Mouse (Mus musculus): ENCODE measurements around the gene Ppp1cc. TPM values are rescaled to one million over a fixed set of nuclear protein-coding genes. Genes with fewer than 3 reads are reported as not detected.
"Not testable (repeated sequence)": the region's sequence is repeated elsewhere in the genome, so short reads cannot be mapped to it uniquely, and the experiment has no call there.

Ppp1cc gene
- total RNA-seq, 1 experiment from 2014 or later, result 155 TPM

DNA sequence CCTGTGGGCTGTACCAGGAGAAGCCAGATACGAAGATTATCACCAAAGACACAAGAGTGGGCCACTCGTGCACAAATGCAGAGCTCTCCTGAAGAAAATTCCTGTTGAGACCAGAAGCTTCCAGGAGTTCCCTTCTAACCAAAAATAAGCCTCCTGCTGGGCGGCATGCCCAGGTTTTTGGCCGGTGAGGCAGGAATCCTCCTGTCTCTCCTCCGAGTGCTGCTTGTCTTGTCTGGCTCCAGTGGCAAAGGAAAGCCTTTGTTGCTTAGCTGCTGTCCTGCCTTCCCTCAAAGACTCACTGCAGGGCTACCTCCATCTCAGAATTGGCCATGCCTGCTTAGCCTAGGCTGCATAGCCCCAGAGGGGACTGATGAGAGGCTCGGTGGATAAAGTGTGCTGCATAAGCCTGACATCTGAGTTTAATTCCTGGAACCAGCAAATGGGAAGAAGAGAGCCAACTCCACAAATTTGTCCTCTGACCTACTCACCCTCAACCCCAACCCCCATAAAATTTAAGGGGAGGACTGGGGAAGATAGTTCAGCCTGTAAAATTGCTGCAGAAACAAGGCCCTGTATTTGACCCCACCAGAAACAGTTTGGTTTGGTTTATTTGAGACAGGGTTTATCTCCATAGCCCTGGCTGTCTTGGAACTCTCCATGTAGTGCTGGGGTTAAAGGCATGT lies 7.3 kb downstream of the Ppp1cc start:
- DNase-seq, result no peak

DNA sequence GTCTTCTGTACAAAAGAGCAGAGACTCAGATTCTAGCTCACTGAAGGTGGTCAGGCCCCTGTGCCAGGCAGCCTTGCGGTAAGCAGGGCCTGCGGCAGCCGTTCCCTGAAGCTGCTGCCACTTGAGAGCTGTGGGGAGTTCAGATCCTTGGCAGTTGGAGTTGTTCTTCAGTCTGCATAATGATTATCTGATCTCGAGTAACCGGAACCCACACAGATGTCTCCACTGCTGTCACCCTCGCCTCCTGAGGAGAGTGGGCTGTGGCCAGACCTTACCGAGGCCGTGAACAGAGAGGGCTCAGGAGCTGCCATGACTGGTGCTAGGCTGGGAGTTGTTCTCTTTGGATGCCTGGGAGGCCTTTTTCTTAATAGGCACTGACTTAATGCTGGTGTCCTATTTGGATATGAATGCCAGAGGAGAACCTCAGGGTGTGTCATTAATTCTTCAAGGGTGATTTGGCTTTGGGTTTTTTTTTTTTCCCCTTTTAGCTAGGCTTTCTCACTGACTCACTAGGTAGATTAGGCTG lies 8.6 kb downstream of the Ppp1cc start:
- no peak for DNase-seq

DNA sequence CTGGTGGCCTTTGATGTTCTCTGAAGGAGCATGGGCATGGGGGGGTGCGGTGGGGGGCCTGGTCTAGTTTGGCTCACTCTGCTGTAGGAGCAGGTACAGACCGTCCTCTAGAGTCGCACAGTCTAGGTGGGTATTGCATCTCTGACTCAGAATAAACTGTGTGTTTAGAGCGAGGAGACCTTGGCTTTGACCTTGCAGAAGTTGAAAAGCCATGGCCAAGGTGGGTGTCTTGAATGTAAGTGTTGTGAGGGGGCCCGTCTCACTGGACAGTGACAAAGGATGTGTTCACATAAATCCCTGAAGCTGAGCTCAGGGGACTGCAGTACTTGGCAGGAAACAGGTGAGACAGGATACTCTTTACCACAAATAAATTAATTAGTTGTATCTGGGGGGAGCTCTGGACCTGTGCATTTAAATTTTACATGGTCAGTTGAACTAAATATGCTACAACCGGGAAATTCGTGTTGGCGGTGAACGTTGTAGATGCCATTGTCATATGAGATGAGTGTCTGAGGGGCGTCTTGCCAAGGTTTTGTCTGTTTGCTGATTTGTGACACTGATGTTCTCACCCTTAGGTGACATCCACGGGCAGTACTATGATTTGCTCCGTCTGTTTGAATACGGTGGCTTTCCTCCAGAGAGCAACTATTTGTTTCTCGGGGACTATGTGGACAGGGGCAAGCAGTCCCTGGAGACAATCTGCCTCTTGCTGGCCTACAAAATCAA lies 10.4 kb downstream of the Ppp1cc start:
- DNase-seq, result peak; percentile 43

DNA sequence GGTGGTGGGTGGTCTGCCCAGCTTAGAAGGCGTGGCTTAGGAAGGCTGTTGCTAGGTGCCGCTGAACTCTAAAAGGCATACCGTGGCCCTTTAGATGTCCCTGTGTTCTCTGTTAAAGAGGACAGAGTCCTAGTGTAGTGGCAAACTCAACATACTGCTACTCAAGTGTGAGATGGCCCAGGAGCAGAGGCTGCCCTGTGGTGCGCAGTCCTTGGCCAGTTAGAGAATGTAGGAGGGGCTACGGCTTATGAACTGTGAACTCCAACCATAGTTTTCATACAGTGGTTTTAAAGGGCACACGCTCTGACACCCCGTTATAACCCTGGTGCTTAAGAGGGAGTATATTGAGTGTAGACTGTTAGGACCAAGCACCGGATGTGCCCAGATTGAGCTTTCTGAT lies 13.0 kb downstream of the Ppp1cc start:
- no peak for DNase-seq

DNA sequence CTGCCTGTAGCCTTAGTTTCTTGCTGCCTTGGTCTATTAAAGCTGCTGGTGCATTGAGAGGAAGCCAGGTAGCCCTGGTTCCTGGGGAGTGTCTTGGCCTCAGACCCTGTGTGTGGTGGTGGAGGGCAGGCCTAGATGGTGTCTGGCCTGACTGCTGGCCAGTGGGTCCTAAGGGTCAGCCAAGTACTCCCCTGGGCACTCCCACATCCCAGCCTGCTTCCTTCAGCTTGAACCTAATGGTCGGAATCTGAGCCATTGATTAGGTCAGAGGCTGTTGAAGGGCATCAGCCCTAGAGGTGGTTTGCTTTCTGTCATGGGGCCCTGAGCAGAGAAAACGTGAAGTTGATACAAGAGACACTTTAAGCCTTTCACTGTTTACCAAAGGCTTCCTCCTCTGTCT lies 17.3 kb downstream of the Ppp1cc start:
- DNase-seq, result no peak

DNA sequence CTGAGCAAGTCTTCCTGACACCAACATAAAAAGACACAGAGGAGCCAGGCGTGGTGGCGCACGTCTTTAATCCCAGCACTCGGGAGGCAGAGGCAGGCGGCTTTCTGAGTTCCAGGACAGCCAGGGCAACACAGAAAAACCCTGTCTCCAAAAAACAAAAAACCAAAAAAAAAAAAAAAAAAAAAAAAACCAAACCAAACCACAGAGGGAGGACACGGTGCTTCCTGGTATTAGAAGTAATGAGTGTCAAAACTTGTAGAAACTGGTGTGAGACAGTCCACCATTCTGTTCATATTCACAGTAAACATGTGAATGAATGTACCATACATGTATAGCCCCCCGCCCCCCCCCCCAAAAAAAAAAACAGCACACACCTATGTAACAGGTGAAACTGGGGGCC lies 17.9 kb downstream of the Ppp1cc start:
- DNase-seq, result no peak

DNA sequence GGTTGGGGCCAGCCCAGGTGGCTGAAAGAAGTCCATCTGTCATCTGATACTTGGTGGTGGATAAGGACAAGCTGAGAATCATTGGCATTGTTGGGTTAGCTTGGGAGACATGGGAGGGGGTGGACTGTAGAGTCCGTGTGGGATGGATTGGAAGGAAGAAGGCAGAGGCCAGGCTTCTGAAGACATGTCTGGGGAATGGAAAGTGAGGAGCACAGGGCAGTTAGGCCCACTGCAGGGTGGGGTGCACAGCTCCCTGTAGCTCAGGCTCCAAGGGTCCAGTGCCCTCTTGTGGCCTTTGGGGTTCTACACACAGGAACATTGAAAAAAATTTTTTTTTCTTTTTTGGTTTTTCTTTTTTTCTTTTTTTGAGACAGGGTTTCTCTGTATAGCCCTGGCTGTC lies 18.3 kb downstream of the Ppp1cc start:
- DNase-seq, result peak; percentile 80

DNA sequence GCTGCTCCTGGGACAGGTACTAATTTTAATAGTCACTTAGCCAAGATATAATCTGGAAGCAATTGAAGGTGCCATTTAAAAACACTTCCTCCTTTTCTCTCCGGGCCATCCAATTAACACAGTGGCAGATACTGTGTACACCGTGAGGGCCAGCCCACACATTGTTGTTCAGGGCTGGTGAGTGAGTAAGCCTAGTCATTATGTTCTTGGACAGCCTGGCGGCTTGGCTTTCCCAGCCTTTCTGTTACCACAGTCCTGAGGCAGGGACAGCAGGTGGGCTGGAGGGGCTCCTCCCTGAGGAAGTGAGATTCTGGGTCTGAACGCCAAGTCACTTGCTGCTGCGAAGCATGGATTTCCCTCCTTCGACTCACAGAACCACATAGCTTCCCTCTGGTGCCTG lies 21.6 kb downstream of the Ppp1cc start:
- DNase-seq, result no peak

DNA sequence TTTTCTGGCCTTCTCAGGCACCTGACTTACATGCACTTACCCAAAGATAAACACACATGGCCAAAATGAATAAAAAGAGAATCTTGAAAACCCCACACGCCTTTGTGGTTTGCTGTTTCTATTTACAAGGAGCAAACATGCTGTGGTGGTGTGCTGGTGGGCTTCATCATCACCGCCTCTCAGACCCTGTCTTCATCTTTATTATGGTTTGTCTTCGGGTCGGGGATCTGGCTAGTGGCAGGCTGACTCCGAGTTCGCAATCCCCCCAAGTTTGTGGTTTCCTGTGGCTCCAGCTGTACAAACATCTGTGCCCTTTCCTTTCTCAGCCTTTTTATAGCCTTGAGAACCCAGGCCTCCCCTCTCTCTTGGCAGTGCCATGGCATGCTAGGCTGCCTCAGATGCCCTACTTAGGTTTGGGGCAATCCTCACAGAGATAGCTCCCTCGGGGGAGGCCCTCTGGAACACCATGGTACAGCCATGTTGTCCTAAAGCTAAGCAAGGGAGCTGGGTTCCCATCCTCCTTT lies 26.3 kb downstream of the Ppp1cc start:
- DNase-seq, result no peak

DNA sequence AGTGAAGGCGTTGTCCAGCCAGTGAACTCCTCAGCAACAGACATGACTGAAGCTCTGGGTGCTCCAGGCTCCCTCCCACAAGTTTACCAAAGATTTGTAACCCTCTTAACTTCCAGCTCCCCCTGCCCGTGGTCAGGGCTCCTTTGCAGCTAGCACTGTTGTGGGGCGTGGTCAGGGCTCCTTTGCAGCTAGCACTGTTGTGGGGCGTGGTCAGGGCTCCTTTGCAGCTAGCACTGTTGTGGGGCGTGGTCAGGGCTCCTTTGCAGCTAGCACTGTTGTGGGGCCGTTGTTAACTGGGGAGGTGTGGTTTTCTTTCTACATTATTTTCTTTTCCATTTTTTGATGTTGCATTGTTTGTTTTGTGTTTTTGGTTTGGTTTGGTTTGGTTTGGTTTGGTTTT lies 26.8 kb downstream of the Ppp1cc start:
- not testable (repeated sequence) for DNase-seq

DNA sequence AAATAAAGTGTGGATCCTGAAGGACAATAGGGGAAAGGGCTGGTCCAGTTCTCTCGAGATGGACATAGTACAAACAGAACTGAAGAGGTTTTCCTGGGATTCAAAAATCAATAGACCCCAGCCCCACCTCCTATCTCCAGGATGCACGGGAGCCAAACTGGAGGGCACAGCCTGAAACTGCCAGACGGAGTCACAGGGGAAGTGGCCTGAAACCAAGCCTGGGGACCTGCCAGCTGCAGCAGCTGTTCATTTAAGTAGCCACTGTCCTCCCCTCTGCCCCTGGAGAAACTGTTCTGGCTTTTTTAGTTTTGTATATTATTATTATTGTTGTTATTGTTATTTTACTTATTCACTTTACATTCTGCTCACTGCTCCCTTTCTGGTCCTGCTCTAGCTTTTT lies 31.0 kb downstream of the Ppp1cc start:
- no peak for DNase-seq

DNA sequence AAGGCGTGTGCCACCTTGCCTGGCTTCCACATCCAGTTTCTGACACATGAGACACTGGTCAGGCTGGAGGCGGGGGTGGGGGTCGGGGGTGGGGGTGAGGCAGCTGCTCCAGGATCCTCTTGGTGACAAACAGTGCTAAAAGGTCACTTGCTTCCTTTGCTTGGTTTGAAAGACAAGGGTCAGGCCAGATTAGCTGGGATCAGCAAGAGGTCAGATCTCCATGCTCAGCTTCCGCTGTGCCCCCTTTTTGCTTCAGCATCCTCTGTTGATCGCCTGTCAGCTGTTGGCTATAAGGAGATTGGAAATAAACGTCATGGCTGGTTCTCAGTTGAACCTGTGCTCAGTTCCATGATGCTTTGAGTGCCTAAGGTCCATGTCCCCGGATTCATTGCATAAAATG lies 32.4 kb downstream of the Ppp1cc start:
- DNase-seq, result no peak

DNA sequence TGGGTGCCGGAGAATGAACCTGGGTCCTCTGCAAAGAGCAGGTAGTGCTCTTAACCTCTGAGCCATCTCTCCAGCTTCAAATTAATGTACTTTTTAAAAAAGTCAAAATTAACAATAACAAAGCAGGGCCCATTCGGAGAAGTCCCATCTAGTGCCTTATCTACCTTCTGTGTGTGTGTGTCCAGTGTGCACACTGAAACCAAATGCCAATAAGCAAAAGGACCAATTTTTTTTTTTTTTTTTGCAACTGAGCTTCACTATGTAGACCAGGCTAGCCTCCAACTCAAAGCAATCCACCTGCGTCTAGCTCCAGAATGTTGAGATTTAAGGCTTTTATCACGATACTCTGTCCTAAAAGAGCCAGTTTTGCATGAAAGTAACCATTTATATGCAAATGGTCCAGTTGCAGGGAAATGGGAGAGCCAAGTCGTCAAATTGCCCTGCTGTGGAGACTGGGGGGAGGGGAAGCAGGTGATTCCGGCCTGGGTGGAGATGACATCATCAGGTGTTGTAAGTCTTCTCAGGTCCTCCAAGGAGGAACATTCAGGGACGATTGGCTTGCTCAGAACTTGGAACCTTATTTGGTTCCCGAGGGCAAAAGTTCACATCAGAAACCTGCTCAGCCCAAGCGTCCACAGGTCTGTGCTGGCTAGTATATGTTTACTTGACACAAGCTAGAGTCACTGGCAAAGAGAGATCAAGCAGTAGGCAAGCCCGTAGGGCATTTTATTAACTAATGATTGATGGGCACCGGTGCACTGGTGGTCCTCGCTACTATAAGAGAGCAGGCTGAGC lies 33.4 kb downstream of the Ppp1cc start:
- no peak for DNase-seq

DNA sequence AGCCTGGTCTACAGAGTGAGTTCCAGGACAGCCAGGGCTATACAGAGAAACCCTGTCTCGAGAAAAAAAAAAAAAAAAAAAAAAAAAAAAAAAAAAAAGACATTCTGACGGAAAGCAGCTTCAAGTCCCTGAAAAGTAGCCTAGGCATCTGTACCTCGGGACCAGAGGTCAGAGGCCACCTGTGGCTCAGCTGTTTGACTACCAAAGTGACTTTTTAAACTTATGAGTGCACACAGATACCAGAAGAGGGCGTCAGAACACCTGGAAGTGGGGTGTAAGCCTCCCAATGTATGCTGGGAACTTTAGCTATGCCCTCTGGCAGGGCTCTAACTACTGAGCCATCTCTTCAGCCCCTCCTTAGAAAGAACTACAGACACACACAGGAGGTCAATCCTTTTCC lies 34.3 kb downstream of the Ppp1cc start:
- no peak for DNase-seq

DNA sequence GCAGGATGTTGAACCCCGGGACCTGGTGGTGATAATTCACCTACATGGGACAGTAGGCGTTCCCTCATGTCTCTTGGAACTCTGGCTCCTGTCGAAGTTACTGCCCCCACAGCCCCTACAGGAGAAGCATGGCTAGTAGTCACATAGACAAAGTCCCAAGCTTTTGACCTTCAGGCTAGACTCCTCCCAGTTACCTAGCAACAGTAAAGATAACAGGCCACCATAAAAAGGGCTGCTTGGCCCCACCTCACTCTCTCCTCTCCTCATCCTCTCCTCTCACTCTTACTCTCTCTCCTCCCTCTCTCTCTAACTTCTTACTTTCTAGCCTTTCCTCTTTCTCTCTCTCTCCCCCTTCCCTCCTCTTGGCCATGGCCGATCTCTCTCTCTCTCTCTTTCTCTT lies 42.8 kb downstream of the Ppp1cc start:
- DNase-seq, result no peak

DNA sequence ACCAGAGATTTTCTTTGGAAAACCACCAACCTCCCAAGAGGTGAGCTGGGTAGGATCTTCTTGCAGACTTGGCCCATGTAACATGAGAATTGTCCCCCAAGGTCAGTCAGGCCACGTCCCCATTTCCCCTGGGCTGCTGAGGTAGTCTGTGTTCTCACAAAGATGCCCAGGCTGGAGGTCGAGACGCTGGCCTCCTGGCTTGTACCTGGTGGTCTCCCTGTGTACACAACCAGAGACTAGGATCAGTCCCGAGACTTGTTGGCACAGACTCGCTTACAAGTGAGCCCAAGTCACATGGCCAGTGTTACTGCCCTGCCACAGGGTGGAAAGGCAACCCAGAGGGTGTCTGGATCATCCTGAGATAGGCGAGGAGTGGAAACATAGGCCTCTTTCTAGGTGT lies 43.8 kb downstream of the Ppp1cc start:
- no peak for DNase-seq

DNA sequence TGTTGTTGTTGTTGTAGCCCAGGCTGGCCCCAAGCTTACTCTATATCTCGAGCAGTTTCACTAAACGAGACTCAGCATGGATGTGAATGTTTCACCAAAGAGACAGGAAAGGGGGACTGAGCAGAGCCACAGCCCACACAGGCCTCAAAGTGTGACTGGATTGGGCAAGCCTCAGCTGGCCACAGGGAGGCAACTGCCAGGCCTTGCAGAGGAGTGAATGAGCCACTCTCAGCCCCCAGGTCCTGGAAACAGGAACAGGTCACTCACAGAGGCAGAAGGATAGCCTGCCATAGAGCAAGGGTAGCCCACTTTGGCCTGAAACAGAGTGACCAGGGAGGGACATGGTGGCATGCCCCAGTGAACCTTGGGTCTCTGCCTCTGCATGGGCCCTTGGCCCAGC lies 46.1 kb downstream of the Ppp1cc start:
- no peak for DNase-seq

DNA sequence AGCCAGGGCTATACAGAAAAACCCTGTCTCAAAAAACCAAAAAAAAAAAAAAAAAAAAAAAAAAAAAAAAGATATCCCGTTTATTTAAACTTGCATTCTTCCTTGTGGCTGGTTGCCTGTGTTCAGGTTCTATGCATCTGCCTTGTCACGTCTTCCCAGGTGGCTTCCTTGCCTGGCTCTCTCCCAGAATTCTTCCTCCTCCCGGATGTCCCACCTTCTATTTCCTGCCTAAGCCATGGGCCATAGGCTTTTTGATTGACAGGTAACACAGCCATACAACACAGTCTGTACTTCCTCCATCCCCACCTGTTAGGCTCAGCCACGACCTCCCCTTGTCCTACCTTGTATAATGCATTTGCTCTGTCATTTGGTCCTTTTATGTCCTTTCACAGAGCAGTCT lies 48.4 kb downstream of the Ppp1cc start, which contains the start of gene Hvcn1:
Gene Hvcn1 (plus strand): TSS at position 330 of the 400 bp plus-strand sequence.
- DNase-seq, result no peak

DNA sequence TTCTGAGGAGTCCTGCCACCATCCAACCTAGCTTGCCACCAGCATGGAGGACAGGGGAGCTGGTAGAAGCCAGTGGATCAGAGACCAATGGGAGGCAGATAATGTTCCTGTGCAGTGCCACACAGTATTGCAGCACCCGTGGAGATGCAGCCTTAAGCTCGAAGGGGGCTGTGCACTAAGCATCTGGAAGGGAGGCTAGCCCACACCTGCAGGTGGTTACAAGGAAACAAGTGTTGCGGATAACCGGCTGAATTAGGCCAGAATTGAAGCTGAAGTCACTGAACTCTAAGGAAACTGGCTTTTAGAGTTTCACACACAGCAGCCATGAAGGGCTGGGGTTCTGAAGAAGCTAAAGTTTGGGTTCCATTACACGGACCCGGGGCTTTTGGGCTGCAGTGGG lies 50.8 kb downstream of the Ppp1cc start:
- DNase-seq, result no peak

DNA sequence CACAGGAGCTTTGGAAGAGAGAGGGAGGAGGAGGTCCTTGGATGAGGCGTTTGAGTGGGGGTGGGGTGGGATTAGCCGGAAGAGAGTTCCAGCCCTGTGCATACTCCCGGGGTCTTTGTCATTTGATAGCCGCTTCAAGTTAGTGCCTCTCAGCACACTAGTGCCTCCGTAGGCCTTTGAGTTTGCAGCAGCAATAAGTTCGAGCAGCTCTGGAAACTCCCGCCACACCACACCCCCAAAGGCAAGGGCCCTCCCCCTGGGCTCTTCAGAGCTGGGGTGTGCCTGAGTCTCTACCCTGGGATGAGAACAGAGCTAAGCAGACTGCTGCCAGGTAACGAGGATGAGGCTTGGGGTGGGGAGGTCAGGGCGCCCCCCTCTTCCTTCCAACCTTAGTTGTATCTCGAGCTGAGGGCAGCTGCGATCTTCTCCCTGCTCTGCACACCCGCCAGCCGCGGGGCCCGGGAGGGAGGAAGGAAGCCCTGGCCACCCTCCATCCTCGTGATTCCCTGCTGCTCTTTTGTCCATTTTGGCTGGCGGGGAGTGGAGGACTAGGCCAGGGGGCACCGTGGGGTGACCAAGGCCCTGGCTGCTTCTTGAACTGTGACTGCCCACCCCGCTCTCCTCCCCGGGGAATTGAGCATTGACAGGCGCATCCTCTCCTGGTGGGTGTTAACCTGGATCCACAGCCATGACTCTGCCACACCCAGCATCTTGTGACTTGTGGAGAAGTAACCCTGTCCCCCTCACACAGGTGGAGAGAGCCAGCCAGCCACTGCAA lies 51.7 kb downstream of the Ppp1cc start:
- DNase-seq, result peak; percentile 62

DNA sequence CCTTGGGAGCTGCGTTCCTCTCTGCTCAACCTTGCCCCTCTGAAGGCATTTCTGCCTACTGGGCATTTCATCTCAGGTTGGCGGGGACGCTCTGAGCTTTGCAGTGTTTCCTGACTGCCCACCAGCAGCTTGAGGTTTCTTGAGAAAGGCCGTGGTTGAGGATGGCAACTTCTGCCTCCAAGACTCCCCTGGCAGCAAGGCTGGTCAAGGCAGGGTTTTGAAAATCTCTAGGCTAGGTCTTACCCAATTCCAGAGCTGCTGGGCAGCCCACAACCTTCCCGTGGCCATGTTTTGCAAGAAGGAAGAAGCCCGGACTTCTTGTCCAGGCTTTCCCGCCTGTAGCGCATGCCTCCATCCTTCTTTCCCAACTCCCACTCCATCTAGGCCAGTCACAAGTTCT lies 52.8 kb downstream of the Ppp1cc start:
- no peak for DNase-seq

DNA sequence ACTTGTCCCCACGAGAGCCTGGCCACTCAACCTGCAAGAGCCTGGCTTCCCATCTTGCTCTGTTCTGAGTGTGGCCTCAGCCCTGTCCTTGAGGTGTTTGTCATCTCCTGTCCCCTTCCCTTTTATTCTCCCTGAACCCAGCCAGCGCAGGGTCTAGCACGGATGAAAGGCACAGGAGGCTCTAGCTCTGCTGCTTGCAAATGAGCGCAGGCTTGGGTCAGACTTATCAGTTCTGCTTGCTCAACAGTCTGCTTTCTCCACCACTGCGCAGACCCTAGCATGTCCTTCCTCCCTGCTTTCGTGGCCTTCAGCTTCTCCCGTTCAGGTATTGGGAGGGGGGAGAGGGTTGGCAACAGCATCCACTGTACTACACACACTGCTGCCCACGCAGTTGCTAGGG lies 54.0 kb downstream of the Ppp1cc start:
- DNase-seq, result no peak
